Mouse (Mus musculus) liver, postnatal 0 days (tissue): ENCODE results near the gene Pdzrn3. TPM values are rescaled to one million over a fixed set of nuclear protein-coding genes. Genes with fewer than 3 reads are reported as not detected.

Experiments
- ATAC-seq: fragments of 200-750 bp; cut with Nextera tagmentation; 2 replicates; pipeline ENCODE4 v1.8.0; 2017; ENCODE audit warnings: mild to moderate bottlenecking, moderate library complexity
- DNase-seq: peaks from one replicate; pipeline ENCODE4 v3.0.0-alpha.2; 2016
- H3K27ac ChIP-seq: fragments of 300-500 bp; sonication (generic); 2 replicates; pipeline ENCODE4 v1.5.1; 2014; ENCODE audit warnings: antibody characterized with exemption, moderate library complexity, mild to moderate bottlenecking, low read depth
- H3K27me3 ChIP-seq: fragments of 300-500 bp; sonication (generic); 2 replicates; pipeline ENCODE4 v1.6.1; 2014; ENCODE audit warnings: low read length, control low read depth, mixed read lengths; ENCODE audit not compliant: insufficient read depth
- H3K36me3 ChIP-seq: fragments of 300-500 bp; sonication (generic); replicated peaks from 2 replicates; pipeline ENCODE4 v1.6.1; 2014; ENCODE audit warnings: mild to moderate bottlenecking, control low read depth, low read length, moderate library complexity, mixed read lengths; ENCODE audit not compliant: insufficient read depth
- H3K4me1 ChIP-seq: fragments of 300-500 bp; sonication (generic); 2 replicates; pipeline ENCODE4 v1.6.1; 2014; ENCODE audit warnings: antibody characterized with exemption, mild to moderate bottlenecking, control low read depth; ENCODE audit not compliant: insufficient read depth
- H3K4me2 ChIP-seq: fragments of 300-500 bp; sonication (generic); 2 replicates; pipeline ENCODE4 v1.6.1; 2014; ENCODE audit warnings: low read depth, mild to moderate bottlenecking, low read length, moderate library complexity, mixed read lengths
- H3K4me3 ChIP-seq: fragments of 300-500 bp; sonication (generic); 2 replicates; pipeline ENCODE4 v1.5.1; 2014; ENCODE audit warnings: low read depth, low read length
- H3K9ac ChIP-seq: fragments of 300-500 bp; sonication (generic); replicated peaks from 2 replicates; pipeline ENCODE4 v1.6.1; 2014; ENCODE audit warnings: mild to moderate bottlenecking, moderate library complexity
- H3K9me3 ChIP-seq: fragments of 300-500 bp; sonication (generic); 2 replicates; pipeline ENCODE4 v1.6.1; 2016; ENCODE audit warnings: mild to moderate bottlenecking, control low read depth, low read length, mixed read lengths
- CTCF ChIP-seq: sonication (generic); IDR thresholded peaks from 2 replicates; pipeline ENCODE4 v1.5.1; 2016; ENCODE audit warnings: antibody characterized with exemption, low read depth
- EP300 ChIP-seq: IDR thresholded peaks from 2 replicates; pipeline ENCODE4 v1.6.1; 2016; ENCODE audit warnings: antibody characterized with exemption, low read depth, mild to moderate bottlenecking
- WGBS: fragments of 180-500 bp; shearing (Covaris S2); extraction: QIAGEN DNeasy Blood & Tissue Kit; methylation state at CpG from one replicate; pipeline ENCODE4 v1.1.7; 2014; ENCODE audit not compliant: insufficient replicate concordance; 5-methylcytosine and 5-hydroxymethylcytosine counted together
- polyA plus RNA-seq: library from polyadenylated mRNA; unstranded; fragments of >200 nt; fragmentation: Nextera tagmentation; extraction: Ambion mirVana; gene quantifications from 2 replicates; pipeline ENCODE4 v1.2.1, GENCODE M21; 2015

Gene Pdzrn3
- polyA plus RNA-seq, 1 experiment from 2014 or later, result 0.69 TPM

DNA sequence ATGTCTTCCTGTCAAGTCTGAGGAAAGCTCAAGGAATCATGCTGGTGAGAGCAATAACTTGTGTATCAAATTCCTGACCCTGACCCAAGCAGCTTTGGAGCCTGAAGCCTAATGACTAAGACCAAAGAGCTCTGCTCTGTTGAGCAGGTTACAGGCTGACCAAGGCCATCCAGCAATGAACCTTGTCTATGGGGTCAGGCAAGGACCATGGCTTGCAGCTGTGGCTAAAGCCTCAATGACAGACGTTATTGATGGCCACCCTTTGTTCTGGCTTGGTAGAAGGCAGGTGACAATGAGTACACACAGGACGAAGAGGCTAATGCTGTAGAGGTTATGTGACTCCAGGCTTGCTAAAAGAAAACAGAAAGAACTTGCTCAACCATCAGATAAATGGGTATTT, 33.4 kb upstream of the Pdzrn3 start:
- no peaks in the 10 kb centered on the region for H3K4me1 ChIP-seq
- 29% methylated on average over 2 of the region's 2 CpGs for WGBS
- H3K9ac ChIP-seq, result no peak overlapping the region
- no peaks in the 10 kb centered on the region for H3K36me3 ChIP-seq
- TF ChIP-seq EP300 (no peak), CTCF (no peak)
- no peaks in the 10 kb centered on the region for H3K9me3 ChIP-seq
- no peak overlapping the region for H3K4me2 ChIP-seq
- no peaks in the 10 kb centered on the region for H3K27me3 ChIP-seq
- DNase-seq, result no peak
- no peak overlapping the region for H3K27ac ChIP-seq
- ATAC-seq, result no peak
- H3K4me3 ChIP-seq, result no peak overlapping the region

- Histone ChIP-seq H3K36me3 (no peaks in the 10 kb centered on the region), H3K27me3 (no peaks in the 10 kb centered on the region), H3K9me3 (no peaks in the 10 kb centered on the region), H3K4me3 (no peak overlapping the region), H3K4me2 (no peak overlapping the region), H3K9ac (no peak overlapping the region), H3K4me1 (no peaks in the 10 kb centered on the region), H3K27ac (no peak overlapping the region)
- DNase-seq (no peak), ATAC-seq (no peak)
- no peak for TF ChIP-seq EP300
- no peak for TF ChIP-seq CTCF
- WGBS, result 51% methylated on average over 4 of the region's 4 CpGs
These were observed 19.0 kb upstream of the Pdzrn3 start for GRCm38 (mm10) chr6:101396711-101397110.

DNA sequence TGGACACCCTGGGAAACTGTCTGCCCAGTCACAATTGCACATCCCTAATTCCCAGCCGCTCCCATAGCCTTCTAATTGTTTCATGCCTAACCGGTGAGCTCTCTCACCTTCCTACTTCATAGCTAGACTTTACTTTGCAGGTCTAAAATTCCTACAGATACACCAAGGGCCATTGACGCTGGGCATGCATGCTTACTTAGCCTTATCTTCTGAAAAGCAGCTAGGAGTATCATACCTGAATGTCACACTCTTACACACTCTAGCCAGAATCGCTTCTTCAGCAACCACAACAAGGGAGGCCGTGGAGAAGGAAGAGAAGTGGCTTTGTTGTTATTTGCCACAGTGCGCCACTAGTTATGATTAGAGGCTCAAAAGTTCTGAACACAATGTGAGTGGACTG, 18.2 kb upstream of the Pdzrn3 start:
- Histone ChIP-seq H3K4me1 (no peaks in the 10 kb centered on the region), H3K27me3 (no peaks in the 10 kb centered on the region), H3K9me3 (no peaks in the 10 kb centered on the region), H3K9ac (no peak overlapping the region), H3K36me3 (no peaks in the 10 kb centered on the region), H3K4me3 (no peak overlapping the region), H3K4me2 (no peak overlapping the region), H3K27ac (no peak overlapping the region)
- DNase-seq (no peak), ATAC-seq (no peak)
- TF ChIP-seq CTCF (no peak), EP300 (no peak)
- 77% methylated on average over 6 of the region's 6 CpGs for WGBS

DNA sequence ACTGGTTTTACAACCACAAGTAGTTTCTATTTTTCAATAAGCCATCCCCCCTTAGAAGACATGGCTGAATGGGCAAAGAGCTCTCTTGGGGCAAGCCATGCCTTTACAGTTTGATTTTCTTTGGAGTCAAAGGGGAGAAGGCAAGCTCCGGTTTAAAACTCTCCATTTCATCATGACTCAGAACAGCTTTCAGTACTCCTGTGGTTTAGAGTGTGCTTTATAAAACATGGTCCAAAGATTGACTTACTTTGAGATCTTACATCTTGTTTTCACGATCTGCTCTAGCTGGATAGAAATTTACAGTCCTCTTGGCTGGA, 15.1 kb upstream of the Pdzrn3 start:
- WGBS, result 67% methylated on average over 2 of the region's 2 CpGs
- Histone ChIP-seq H3K4me2 (no peak overlapping the region), H3K27me3 (no peaks in the 10 kb centered on the region), H3K27ac (no peak overlapping the region), H3K9ac (no peak overlapping the region), H3K4me1 (no peaks in the 10 kb centered on the region), H3K4me3 (no peak overlapping the region), H3K36me3 (no peaks in the 10 kb centered on the region), H3K9me3 (no peaks in the 10 kb centered on the region)
- ATAC-seq (no peak), DNase-seq (no peak)
- TF ChIP-seq EP300 (no peak), CTCF (no peak)

DNA sequence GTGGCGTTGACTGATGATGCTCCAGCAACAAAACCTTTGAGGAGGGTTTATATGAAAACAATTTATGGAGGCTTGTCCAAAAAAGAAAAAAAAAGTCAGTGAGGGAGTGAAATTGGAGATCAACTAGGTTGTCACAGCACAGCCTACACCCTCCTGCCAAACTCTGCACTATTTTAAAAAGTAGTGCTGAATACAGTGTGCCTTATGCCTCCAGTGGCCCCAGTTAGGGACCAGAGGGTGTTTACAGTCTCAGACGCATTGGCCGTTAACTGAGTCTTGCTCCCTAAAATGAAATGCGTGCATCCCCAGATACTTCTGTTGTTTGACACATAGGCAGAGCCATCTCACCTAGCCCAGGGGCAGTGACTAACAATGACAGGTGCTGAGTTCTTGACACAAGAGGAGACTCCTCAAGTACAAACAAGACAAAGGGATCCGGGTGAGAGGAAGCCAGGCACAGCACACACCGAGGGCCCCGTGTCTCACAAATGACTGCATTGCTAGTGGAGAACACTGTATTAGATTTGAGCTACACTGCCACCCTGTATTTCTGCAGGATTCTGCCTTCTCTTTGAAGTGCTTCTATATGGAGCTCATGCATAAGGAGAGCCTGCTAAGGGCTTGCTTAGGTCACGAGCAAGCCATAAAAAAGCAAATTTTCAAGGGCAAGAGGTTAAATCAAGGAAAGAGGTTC, 14.6 kb upstream of the Pdzrn3 start:
- ATAC-seq, result no peak
- no peak overlapping the region for H3K4me2 ChIP-seq
- no peak overlapping the region for H3K9ac ChIP-seq
- no peaks in the 10 kb centered on the region for H3K36me3 ChIP-seq
- 82% methylated on average over 8 of the region's 8 CpGs for WGBS
- H3K4me1 ChIP-seq, result no peaks in the 10 kb centered on the region
- H3K27ac ChIP-seq, result no peak overlapping the region
- no peak for DNase-seq
- no peaks in the 10 kb centered on the region for H3K9me3 ChIP-seq
- no peaks in the 10 kb centered on the region for H3K27me3 ChIP-seq
- H3K4me3 ChIP-seq, result no peak overlapping the region
- TF ChIP-seq CTCF (no peak), EP300 (no peak)

- no peaks in the 10 kb centered on the region for H3K4me1 ChIP-seq
- TF ChIP-seq EP300, result no peak
- no peak for ATAC-seq
- no peak overlapping the region for H3K9ac ChIP-seq
- 0 out of 2 replicates have a peak, but pooled peaks cover 1% of the 10 kb centered on the region for H3K27me3 ChIP-seq
- no peak overlapping the region for H3K4me2 ChIP-seq
- H3K36me3 ChIP-seq, result no peaks in the 10 kb centered on the region
- no peak overlapping the region for H3K4me3 ChIP-seq
- DNase-seq, result no peak
- H3K9me3 ChIP-seq, result no peaks in the 10 kb centered on the region
- H3K27ac ChIP-seq, result no peak overlapping the region
- WGBS, result 73% methylated on average over 7 of the region's 7 CpGs
These were observed 7.8 kb upstream of the Pdzrn3 start for GRCm38 (mm10) chr6:101385490-101385889.

GRCm38 (mm10) chr6:101384958-101385357, 7.3 kb upstream of the Pdzrn3 start:
- Histone ChIP-seq H3K4me3 (no peak overlapping the region), H3K4me1 (no peaks in the 10 kb centered on the region), H3K9ac (no peak overlapping the region), H3K27ac (no peak overlapping the region), H3K36me3 (no peaks in the 10 kb centered on the region), H3K27me3 (0 out of 2 replicates have a peak, but pooled peaks cover 3% of the 10 kb centered on the region), H3K4me2 (no peak overlapping the region), H3K9me3 (no peaks in the 10 kb centered on the region)
- TF ChIP-seq CTCF, result no peak
- no peak for TF ChIP-seq EP300
- ATAC-seq (no peak), DNase-seq (no peak)
- WGBS, result 75% methylated on average over 7 of the region's 7 CpGs
